Mouse (Mus musculus): ENCODE measurements at regions not wholly inside any gene's neighbourhood (a gene's known extent, or its start where the extent isn't known, plus 50 kb on each side); places are given as distances from the start of the nearest gene placed in this dataset.

DNA sequence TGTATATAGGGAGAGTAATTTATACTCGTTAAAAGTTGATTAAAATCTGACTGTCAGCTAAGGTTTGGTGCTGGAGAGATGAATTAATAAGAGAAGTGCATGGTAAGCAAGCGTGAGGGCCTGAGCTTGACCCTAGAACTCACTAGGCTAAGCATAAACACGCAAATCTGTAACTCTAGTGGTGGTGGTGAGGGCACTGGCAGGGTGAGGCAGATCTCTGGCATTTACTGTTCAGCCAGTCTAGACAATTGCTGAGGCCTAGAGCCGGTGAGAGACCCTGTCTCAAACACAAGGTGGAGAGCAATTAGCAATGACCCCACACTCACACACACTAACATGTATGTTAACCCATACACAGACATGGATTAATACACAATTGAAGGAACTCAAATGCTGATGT lies 544.0 kb upstream of the Pdzrn3 start:
- Histone ChIP-seq H3K4me2 (replicated peaks; ENCODE audit: low read depth) (no peak overlapping the region), H3K9ac (ENCODE audit: low read depth, low read length) (no peak overlapping the region), H3K9me3 (ENCODE audit: control insufficient read depth) (no peaks in the 10 kb centered on the region), H3K36me3 (ENCODE audit: control insufficient read depth, insufficient read depth) (no peaks in the 10 kb centered on the region), H3K4me3 (ENCODE audit: low read depth, low read length) (no peak overlapping the region), H3K27ac (ENCODE audit: low read depth, low read length) (no peak overlapping the region), H3K4me1 (replicated peaks; ENCODE audit: control insufficient read depth, insufficient read depth, low read length) (no peaks in the 10 kb centered on the region), H3K27me3 (replicated peaks; ENCODE audit: control insufficient read depth, insufficient read depth, low read length) (no peaks in the 10 kb centered on the region)
- ATAC-seq: no peak
- no peak for TF ChIP-seq CTCF (IDR thresholded peaks at IDR 0.05; ENCODE audit: low read depth)
- WGBS: 66% methylated on average over 4 of the region's 4 CpGs

DNA sequence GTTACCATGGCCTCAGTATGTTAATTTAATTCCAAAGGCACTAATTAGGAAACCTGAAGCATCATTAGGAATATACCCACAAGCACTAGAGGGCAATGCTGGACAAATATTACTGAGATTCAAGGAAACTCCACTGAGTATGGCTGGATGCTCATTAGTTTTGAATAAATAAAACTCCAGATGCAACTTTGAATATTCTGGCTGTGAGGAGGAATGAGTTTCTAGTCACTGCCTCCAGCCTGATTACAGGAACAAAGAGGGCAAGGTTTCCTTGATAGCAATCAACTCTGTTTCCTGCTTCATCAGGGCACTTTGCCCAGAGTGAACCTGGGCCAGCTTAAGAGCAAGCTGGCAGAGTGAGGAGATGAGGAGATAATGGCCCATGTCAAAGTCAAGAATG lies 543.5 kb upstream of the Pdzrn3 start:
- Histone ChIP-seq H3K4me2 (replicated peaks; ENCODE audit: low read depth) (no peak overlapping the region), H3K27ac (ENCODE audit: low read depth, low read length) (no peak overlapping the region), H3K9ac (ENCODE audit: low read depth, low read length) (no peak overlapping the region), H3K4me3 (ENCODE audit: low read depth, low read length) (no peak overlapping the region), H3K4me1 (replicated peaks; ENCODE audit: control insufficient read depth, insufficient read depth, low read length) (no peaks in the 10 kb centered on the region), H3K9me3 (ENCODE audit: control insufficient read depth) (no peaks in the 10 kb centered on the region), H3K36me3 (ENCODE audit: control insufficient read depth, insufficient read depth) (no peaks in the 10 kb centered on the region), H3K27me3 (replicated peaks; ENCODE audit: control insufficient read depth, insufficient read depth, low read length) (no peaks in the 10 kb centered on the region)
- TF ChIP-seq CTCF (IDR thresholded peaks at IDR 0.05; ENCODE audit: low read depth): peak; percentile 13; the same call in 1 of the 2 replicates
- no peak for ATAC-seq

DNA sequence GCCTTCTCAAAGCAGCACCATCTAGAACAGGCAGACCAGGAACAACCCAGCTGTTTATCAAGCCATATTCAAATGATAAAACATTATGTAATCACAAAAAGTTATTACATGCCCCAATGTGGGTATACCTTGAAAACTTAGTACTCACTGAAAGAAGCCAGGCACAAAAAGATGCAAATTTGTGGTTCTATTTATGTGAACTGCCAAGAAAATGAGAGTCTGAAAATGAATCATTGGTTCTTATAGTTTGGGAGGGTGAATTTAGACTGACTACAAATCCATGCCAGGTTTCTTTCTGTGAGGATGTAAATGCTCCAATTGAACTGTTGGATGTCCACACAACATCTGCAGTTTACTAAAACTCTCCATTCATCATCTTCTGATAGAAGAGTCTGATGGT lies 541.2 kb upstream of the Pdzrn3 start:
- Histone ChIP-seq H3K4me3 (ENCODE audit: low read depth, low read length) (no peak overlapping the region), H3K27me3 (replicated peaks; ENCODE audit: control insufficient read depth, insufficient read depth, low read length) (no peaks in the 10 kb centered on the region), H3K9ac (ENCODE audit: low read depth, low read length) (no peak overlapping the region), H3K9me3 (ENCODE audit: control insufficient read depth) (no peaks in the 10 kb centered on the region), H3K4me1 (replicated peaks; ENCODE audit: control insufficient read depth, insufficient read depth, low read length) (no peaks in the 10 kb centered on the region), H3K27ac (ENCODE audit: low read depth, low read length) (no peak overlapping the region), H3K4me2 (replicated peaks; ENCODE audit: low read depth) (no peak overlapping the region), H3K36me3 (ENCODE audit: control insufficient read depth, insufficient read depth) (no peaks in the 10 kb centered on the region)
- no peak for TF ChIP-seq CTCF (IDR thresholded peaks at IDR 0.05; ENCODE audit: low read depth)
- no peak for ATAC-seq

DNA sequence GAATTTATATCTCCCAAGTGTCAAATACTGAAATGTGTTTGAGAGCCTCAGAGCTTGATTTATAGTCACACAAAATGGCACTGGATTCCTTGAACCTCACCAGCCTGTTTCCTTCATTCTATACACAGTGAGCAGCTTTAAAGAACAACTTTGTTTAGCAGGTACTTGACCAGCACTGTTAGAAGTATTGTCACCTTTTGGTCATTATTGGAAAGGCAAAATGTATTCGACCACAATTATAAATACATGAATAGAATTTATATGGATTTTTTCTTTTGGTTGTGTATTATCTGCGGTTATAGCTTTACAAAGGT lies 527.3 kb upstream of the Pdzrn3 start:
- Histone ChIP-seq H3K9me3 (ENCODE audit: control insufficient read depth) (no peaks in the 10 kb centered on the region), H3K4me2 (replicated peaks; ENCODE audit: low read depth) (no peak overlapping the region), H3K9ac (ENCODE audit: low read depth, low read length) (no peak overlapping the region), H3K27me3 (replicated peaks; ENCODE audit: control insufficient read depth, insufficient read depth, low read length) (no peaks in the 10 kb centered on the region), H3K4me3 (ENCODE audit: low read depth, low read length) (no peak overlapping the region), H3K4me1 (replicated peaks; ENCODE audit: control insufficient read depth, insufficient read depth, low read length) (no peaks in the 10 kb centered on the region), H3K36me3 (ENCODE audit: control insufficient read depth, insufficient read depth) (no peaks in the 10 kb centered on the region), H3K27ac (ENCODE audit: low read depth, low read length) (no peak overlapping the region)
- 88% methylated on average over 2 of the region's 2 CpGs for WGBS
- ATAC-seq: no peak
- TF ChIP-seq CTCF (IDR thresholded peaks at IDR 0.05; ENCODE audit: low read depth): no peak

DNA sequence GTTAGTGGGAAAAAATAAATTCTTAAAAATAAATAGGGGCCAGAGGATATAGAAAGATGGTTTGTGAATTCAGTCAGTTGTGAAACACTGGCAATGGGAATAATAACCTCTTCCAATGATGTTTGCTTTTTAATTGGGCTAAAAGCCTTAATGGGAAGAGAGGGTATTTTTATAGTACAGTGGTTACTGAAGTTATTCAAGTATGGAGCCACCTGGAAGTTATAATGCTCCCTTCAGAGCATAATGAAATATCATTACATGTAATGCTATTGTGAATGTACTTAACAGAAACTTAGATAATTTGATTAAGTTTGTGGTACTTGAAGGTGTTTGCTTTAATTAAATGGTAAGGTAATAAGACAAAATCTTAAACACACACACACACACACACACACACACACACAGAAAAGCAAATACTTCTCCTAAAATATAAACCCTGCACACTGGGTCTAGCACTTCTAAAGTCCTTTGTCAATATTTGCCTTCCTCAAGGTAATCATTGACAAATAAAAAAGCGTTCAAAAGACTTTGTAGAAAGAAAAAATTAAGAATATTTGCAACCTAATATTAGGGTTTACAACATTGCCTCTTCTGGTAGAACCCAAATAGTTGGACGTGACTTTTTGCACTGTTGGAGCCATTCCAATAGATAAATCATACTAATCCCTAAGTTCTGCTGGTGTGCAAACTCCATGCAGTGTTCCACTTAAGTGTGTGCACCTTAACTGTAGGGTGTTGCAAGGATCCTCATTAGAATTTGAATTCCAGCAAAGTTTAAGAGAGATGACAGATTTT lies 526.7 kb upstream of the Pdzrn3 start:
- Histone ChIP-seq H3K4me1 (replicated peaks; ENCODE audit: control insufficient read depth, insufficient read depth, low read length) (no peaks in the 10 kb centered on the region), H3K27me3 (replicated peaks; ENCODE audit: control insufficient read depth, insufficient read depth, low read length) (no peaks in the 10 kb centered on the region), H3K27ac (ENCODE audit: low read depth, low read length) (no peak overlapping the region), H3K36me3 (ENCODE audit: control insufficient read depth, insufficient read depth) (no peaks in the 10 kb centered on the region), H3K9me3 (ENCODE audit: control insufficient read depth) (no peaks in the 10 kb centered on the region), H3K4me2 (replicated peaks; ENCODE audit: low read depth) (no peak overlapping the region), H3K4me3 (ENCODE audit: low read depth, low read length) (no peak overlapping the region), H3K9ac (ENCODE audit: low read depth, low read length) (no peak overlapping the region)
- no peak for TF ChIP-seq CTCF (IDR thresholded peaks at IDR 0.05; ENCODE audit: low read depth)
- no peak for ATAC-seq
- WGBS: 18% methylated on average over 2 of the region's 2 CpGs

DNA sequence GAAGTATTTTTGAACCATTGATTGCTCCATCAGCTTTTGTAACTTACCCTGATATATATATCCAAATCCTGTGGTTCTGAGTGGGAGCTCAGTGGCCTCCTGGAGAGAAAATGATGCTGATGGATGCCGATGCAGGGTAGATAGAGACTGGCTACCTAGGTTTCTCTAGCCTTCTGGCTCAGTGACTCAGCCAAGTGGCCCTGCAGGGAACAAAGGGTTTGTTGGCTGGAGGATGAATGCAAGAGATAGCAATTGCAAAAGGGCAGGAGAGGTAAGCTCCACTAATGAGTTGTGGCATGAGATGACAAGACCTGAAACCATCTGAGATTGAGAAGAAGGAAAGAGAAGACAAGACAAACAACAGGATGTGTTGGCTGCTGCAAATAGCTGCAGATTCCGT lies 524.6 kb upstream of the Pdzrn3 start:
- no peak for TF ChIP-seq CTCF (IDR thresholded peaks at IDR 0.05; ENCODE audit: low read depth)
- no peaks in the 10 kb centered on the region for H3K27me3 ChIP-seq (replicated peaks; ENCODE audit: control insufficient read depth, insufficient read depth, low read length)
- no peak for ATAC-seq
- H3K9me3 ChIP-seq (ENCODE audit: control insufficient read depth): no peaks in the 10 kb centered on the region
- no peak overlapping the region for H3K27ac ChIP-seq (ENCODE audit: low read depth, low read length)
- H3K9ac ChIP-seq (ENCODE audit: low read depth, low read length): no peak overlapping the region
- H3K36me3 ChIP-seq (ENCODE audit: control insufficient read depth, insufficient read depth): no peaks in the 10 kb centered on the region
- WGBS: 71% methylated on average over 2 of the region's 2 CpGs
- H3K4me3 ChIP-seq (ENCODE audit: low read depth, low read length): no peak overlapping the region
- no peak overlapping the region for H3K4me2 ChIP-seq (replicated peaks; ENCODE audit: low read depth)
- H3K4me1 ChIP-seq (replicated peaks; ENCODE audit: control insufficient read depth, insufficient read depth, low read length): no peaks in the 10 kb centered on the region

DNA sequence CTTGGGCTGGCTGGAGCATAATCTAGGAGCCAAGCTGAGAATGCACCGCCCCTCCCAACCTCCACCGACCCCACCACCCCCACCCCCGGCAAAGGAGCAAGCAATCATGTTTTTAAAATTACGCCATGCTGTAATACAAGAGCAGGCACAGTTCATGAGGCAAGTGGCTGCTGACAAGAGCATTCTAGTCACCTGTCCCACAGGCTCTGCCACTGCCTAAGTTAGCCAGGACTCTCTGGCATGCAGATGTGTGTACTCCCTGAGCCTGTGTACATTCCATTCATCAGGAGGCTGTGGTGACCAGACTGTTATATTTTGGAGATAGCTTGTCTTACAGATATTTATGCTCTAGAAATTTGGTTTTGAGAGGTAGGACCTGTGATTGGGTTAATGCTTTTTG lies 520.8 kb upstream of the Pdzrn3 start:
- TF ChIP-seq CTCF (IDR thresholded peaks at IDR 0.05; ENCODE audit: low read depth): no peak
- Histone ChIP-seq H3K4me1 (replicated peaks; ENCODE audit: control insufficient read depth, insufficient read depth, low read length) (no peaks in the 10 kb centered on the region), H3K27ac (ENCODE audit: low read depth, low read length) (no peak overlapping the region), H3K9me3 (ENCODE audit: control insufficient read depth) (no peaks in the 10 kb centered on the region), H3K9ac (ENCODE audit: low read depth, low read length) (no peak overlapping the region), H3K27me3 (replicated peaks; ENCODE audit: control insufficient read depth, insufficient read depth, low read length) (no peaks in the 10 kb centered on the region), H3K4me2 (replicated peaks; ENCODE audit: low read depth) (no peak overlapping the region), H3K36me3 (ENCODE audit: control insufficient read depth, insufficient read depth) (no peaks in the 10 kb centered on the region), H3K4me3 (ENCODE audit: low read depth, low read length) (no peak overlapping the region)
- ATAC-seq: no peak
- 86% methylated on average over 4 of the region's 4 CpGs for WGBS

Measured in intestine, postnatal 0 days (tissue).